ENCODE assay signal across 18 mouse cellular contexts in genomic region chr4:132588512-132588911, GRCm38 (mm10). TPM values are rescaled to one million over a fixed set of nuclear protein-coding genes. Genes with fewer than 3 reads are reported as not detected.
DNase-seq lines count a peak whose midpoint lies in the region; ATAC-seq and TF ChIP-seq lines count a peak whose summit lies in the region.
"Had no signal": no experiment of that assay in that cellular context is flagged by ENCODE, and none has a peak within 500 bp of the region (broad histone marks: within the 10 kb centered on the region; RNA-seq: fewer than 3 reads in every experiment).

No protein-coding gene starts in this region.

- peak; percentile 11 for DNase-seq in lung, embryonic 14.5 days
- DNase-seq in lung, adult 18-20 months, result no peak
- DNase-seq in Patski (ENCODE audit: low read depth, low spot score), result peak; percentile 47
- peak; percentile 76 for DNase-seq in induced T-regulatory cell, adult 2 months (ENCODE audit: low read depth)
- peak; percentile 74 for DNase-seq in splenic B cell, adult 2 months (ENCODE audit: low read depth, low spot score)
- DNase-seq in limb, embryonic 10.5 days (ENCODE audit: low spot score), result no peak
- DNase-seq in heart, adult 2 months, result no peak
- DNase-seq: cerebellum, postnatal 10 days; heart, postnatal 4 days; kidney, postnatal 14 days; right cerebral cortex, postnatal 25 days; thymus, postnatal 25 days had no signal

- CTCF ChIA-PET in Patski (lab: Charles Lee), result no interaction called here

- no peaks in the 10 kb centered on the region for H3K4me1 ChIP-seq in lung, embryonic 14.5 days (ENCODE audit: insufficient read depth)
- H3K4me1 ChIP-seq in intestine, embryonic 16.5 days (ENCODE audit: control insufficient read depth, insufficient read depth, low read length), result no peaks in the 10 kb centered on the region
- H3K4me1 ChIP-seq in limb, embryonic 10.5 days, result no peaks in the 10 kb centered on the region
- H3K4me1 ChIP-seq in heart, adult 2 months (ENCODE audit: control insufficient read depth, insufficient read depth, low read length), result no peaks in the 10 kb centered on the region; the same call in 1 of the 2 replicates
- H3K4me1 ChIP-seq: forebrain, embryonic 12.5 days; stomach, embryonic 15.5 days had no signal

- no peak for TF ChIP-seq EP300 in heart, adult 2 months (IDR thresholded peaks at IDR 0.05; ENCODE audit: insufficient read depth, low read depth, low read length)

- H3K4me2 ChIP-seq in lung, embryonic 14.5 days, result no peak overlapping the region
- no peak overlapping the region for H3K4me2 ChIP-seq in intestine, embryonic 16.5 days (ENCODE audit: low read depth, low read length)
- H3K4me2 ChIP-seq: forebrain, embryonic 12.5 days; liver, embryonic 15.5 days; stomach, embryonic 15.5 days had no signal

- intact Hi-C loops in heart, adult 2 months (cut with DNase I), result no loop called here

- no peaks in the 10 kb centered on the region for H3K27me3 ChIP-seq in lung, embryonic 14.5 days (ENCODE audit: insufficient read depth, low read length)
- H3K27me3 ChIP-seq in Patski, result no peaks in the 10 kb centered on the region
- no peaks in the 10 kb centered on the region for H3K27me3 ChIP-seq in splenic B cell, adult 2 months (ENCODE audit: control insufficient read depth, insufficient read depth, low read length, poor library complexity, severe bottlenecking)
- no peaks in the 10 kb centered on the region for H3K27me3 ChIP-seq in intestine, embryonic 16.5 days (replicated peaks; ENCODE audit: control insufficient read depth, insufficient read depth, low read length)
- H3K27me3 ChIP-seq in limb, embryonic 10.5 days (ENCODE audit: low read depth, poor library complexity, severe bottlenecking), result no peaks in the 10 kb centered on the region
- no peaks in the 10 kb centered on the region for H3K27me3 ChIP-seq in heart, adult 2 months (ENCODE audit: control insufficient read depth, insufficient read depth, low read length)
- H3K27me3 ChIP-seq: forebrain, embryonic 12.5 days; liver, embryonic 15.5 days; stomach, embryonic 15.5 days had no signal

- in situ Hi-C loops in Patski (cut with MboI; ENCODE audit: low pct_unique_long_range_greater_than_20kb), result no loop called here

- H3K9me3 ChIP-seq in lung, embryonic 14.5 days (ENCODE audit: low read depth, low read length), result no peaks in the 10 kb centered on the region
- H3K9me3 ChIP-seq in intestine, embryonic 16.5 days (ENCODE audit: control insufficient read depth, low read length), result no peaks in the 10 kb centered on the region
- H3K9me3 ChIP-seq in limb, embryonic 10.5 days (replicated peaks), result no peaks in the 10 kb centered on the region
- H3K9me3 ChIP-seq: forebrain, embryonic 12.5 days; heart, embryonic 10.5 days; liver, embryonic 15.5 days; stomach, embryonic 15.5 days had no signal

- POLR2A ChIA-PET in Patski (lab: Charles Lee), result no interaction called here

- no peak overlapping the region for H3K4me3 ChIP-seq in lung, embryonic 14.5 days (ENCODE audit: low read depth, low read length)
- H3K4me3 ChIP-seq in intestine, embryonic 16.5 days (ENCODE audit: low read length), result no peak overlapping the region
- H3K4me3 ChIP-seq in limb, embryonic 10.5 days, result no peak overlapping the region
- no peak overlapping the region for H3K4me3 ChIP-seq in heart, adult 2 months
- H3K4me3 ChIP-seq: forebrain, embryonic 12.5 days; heart, embryonic 10.5 days; liver, embryonic 15.5 days; stomach, embryonic 15.5 days had no signal

- no peak overlapping the region for H3K27ac ChIP-seq in lung, embryonic 14.5 days (ENCODE audit: low read depth)
- no peak overlapping the region for H3K27ac ChIP-seq in intestine, embryonic 16.5 days (ENCODE audit: low read length)
- H3K27ac ChIP-seq in limb, embryonic 10.5 days, result no peak overlapping the region
- H3K27ac ChIP-seq in heart, adult 2 months, result no peak overlapping the region
- H3K27ac ChIP-seq: forebrain, embryonic 12.5 days; heart, embryonic 10.5 days; liver, embryonic 15.5 days; stomach, embryonic 15.5 days had no signal

- TF ChIP-seq POLR2A in heart, adult 2 months (IDR thresholded peaks at IDR 0.05; ENCODE audit: insufficient read depth, low read depth, low read length), result no peak

- TF ChIP-seq CTCF in lung, embryonic 14.5 days (IDR thresholded peaks at IDR 0.05; ENCODE audit: low read depth), result no peak
- no peak for TF ChIP-seq CTCF in Patski (IDR thresholded peaks at IDR 0.05)
- TF ChIP-seq CTCF in heart, adult 2 months (IDR thresholded peaks at IDR 0.05), result no peak

- no peak overlapping the region for H3K9ac ChIP-seq in lung, embryonic 14.5 days
- H3K9ac ChIP-seq in intestine, embryonic 16.5 days (ENCODE audit: low read depth, low read length), result no peak overlapping the region
- H3K9ac ChIP-seq in heart, adult 2 months (ENCODE audit: low read depth, low read length), result no peak overlapping the region
- H3K9ac ChIP-seq: forebrain, embryonic 12.5 days; liver, embryonic 15.5 days; stomach, embryonic 15.5 days had no signal

- H3K36me3 ChIP-seq in lung, embryonic 14.5 days (ENCODE audit: insufficient read depth), result no peaks in the 10 kb centered on the region
- H3K36me3 ChIP-seq in splenic B cell, adult 2 months (ENCODE audit: control insufficient read depth, insufficient read depth, low read length, poor library complexity, severe bottlenecking), result no peaks in the 10 kb centered on the region
- no peaks in the 10 kb centered on the region for H3K36me3 ChIP-seq in intestine, embryonic 16.5 days (ENCODE audit: control insufficient read depth, insufficient read depth, low read length)
- H3K36me3 ChIP-seq in limb, embryonic 10.5 days, result no peaks in the 10 kb centered on the region
- no peaks in the 10 kb centered on the region for H3K36me3 ChIP-seq in heart, adult 2 months (ENCODE audit: control insufficient read depth, insufficient read depth, low read length)
- H3K36me3 ChIP-seq: forebrain, embryonic 12.5 days; heart, embryonic 10.5 days; liver, embryonic 15.5 days; stomach, embryonic 15.5 days had no signal

- 69% methylated on average over 3 of the region's 3 CpGs for WGBS in lung, embryonic 14.5 days
- WGBS in intestine, embryonic 16.5 days, result 67% methylated on average over 3 of the region's 3 CpGs
- 82% methylated on average over 3 of the region's 3 CpGs for WGBS in limb, embryonic 10.5 days
- 63% methylated on average over 3 of the region's 3 CpGs for WGBS in heart, adult 2 months

- ATAC-seq in lung, embryonic 14.5 days (ENCODE audit: insufficient read depth), result no peak
- ATAC-seq in Patski, result no peak
- ATAC-seq in intestine, embryonic 16.5 days, result no peak
- ATAC-seq: intestine, postnatal 0 days had no signal

- no peaks in the 10 kb centered on the region for H3K79me2 ChIP-seq in heart, adult 2 months (replicated peaks; ENCODE audit: control insufficient read depth, insufficient read depth, low read length)

RNA-seq across cellular contexts. Expression of gene Ptafr, which starts 24.6 kb away (rescaled TPM):
- 0.83 and 1.1 TPM in 2 replicates for polyA plus RNA-seq in lung, embryonic 14.5 days (2014; fragmentation: Nextera tagmentation; extraction: Ambion mirVana)
- not detected for polyA plus RNA-seq in Patski (2021)
- polyA plus RNA-seq in intestine, embryonic 16.5 days (2015; fragmentation: Nextera tagmentation; extraction: Ambion mirVana), result 1.5 and 1.6 TPM in 2 replicates
- 0.20 and 0.25 TPM in 2 replicates for polyA plus RNA-seq in limb, embryonic 10.5 days (2016; fragmentation: Nextera tagmentation; extraction: Ambion mirVana)
- 1 to 10 TPM; 1.7 to 1.8 TPM for total RNA-seq in heart, adult 2 months (2021)
- polyA plus RNA-seq in heart, adult 2 months (2012; rRNA removed), result 3.1 and 4.4 TPM in 2 replicates

RNA-seq across cellular contexts. Expression of gene Eya3, which starts 50.3 kb away (rescaled TPM):
- 29.5 and 31.6 TPM in 2 replicates for polyA plus RNA-seq in lung, embryonic 14.5 days (2014; fragmentation: Nextera tagmentation; extraction: Ambion mirVana)
- polyA plus RNA-seq in Patski (2021), result 17.6 TPM
- 22.6 and 22.8 TPM in 2 replicates for polyA plus RNA-seq in intestine, embryonic 16.5 days (2015; fragmentation: Nextera tagmentation; extraction: Ambion mirVana)
- 41.9 and 43.0 TPM in 2 replicates for polyA plus RNA-seq in limb, embryonic 10.5 days (2016; fragmentation: Nextera tagmentation; extraction: Ambion mirVana)
- 10 to 100 TPM; 29.8 to 31.8 TPM for total RNA-seq in heart, adult 2 months (2021)
- polyA plus RNA-seq in heart, adult 2 months (2012; rRNA removed), result 26.6 and 41.7 TPM in 2 replicates

RNA-seq across cellular contexts. Expression of gene Dnajc8, which starts 53.2 kb away (rescaled TPM):
- polyA plus RNA-seq in lung, embryonic 14.5 days (2014; fragmentation: Nextera tagmentation; extraction: Ambion mirVana), result 191 TPM in 2 replicates
- 149 TPM for polyA plus RNA-seq in Patski (2021)
- 140 and 150 TPM in 2 replicates for polyA plus RNA-seq in intestine, embryonic 16.5 days (2015; fragmentation: Nextera tagmentation; extraction: Ambion mirVana)
- polyA plus RNA-seq in limb, embryonic 10.5 days (2016; fragmentation: Nextera tagmentation; extraction: Ambion mirVana), result 213 and 229 TPM in 2 replicates
- total RNA-seq in heart, adult 2 months (2021), result 10 to 100 TPM; 53.3 to 58.8 TPM
- 29.1 and 40.0 TPM in 2 replicates for polyA plus RNA-seq in heart, adult 2 months (2012; rRNA removed)

RNA-seq across cellular contexts. Expression of gene Atpif1, which starts 55.1 kb away (rescaled TPM):
- 1,179 and 1,189 TPM in 2 replicates for polyA plus RNA-seq in lung, embryonic 14.5 days (2014; fragmentation: Nextera tagmentation; extraction: Ambion mirVana)
- polyA plus RNA-seq in Patski (2021), result 393 TPM
- polyA plus RNA-seq in intestine, embryonic 16.5 days (2015; fragmentation: Nextera tagmentation; extraction: Ambion mirVana), result 1,346 and 1,379 TPM in 2 replicates
- polyA plus RNA-seq in limb, embryonic 10.5 days (2016; fragmentation: Nextera tagmentation; extraction: Ambion mirVana), result 1,005 and 1,007 TPM in 2 replicates
- total RNA-seq in heart, adult 2 months (2021), result 100 to 1,000 TPM; 287 to 299 TPM
- 146 and 164 TPM in 2 replicates for polyA plus RNA-seq in heart, adult 2 months (2012; rRNA removed)

Comparison
In these comparisons a context has a peak if more than half of its experiments do, and no peak if none do; other contexts are left out.
1. DNase-seq: peak in lung, embryonic 14.5 days (single experiment), Patski (single experiment), induced T-regulatory cell, adult 2 months (single experiment) and splenic B cell, adult 2 months (single experiment); none in lung, adult 18-20 months (0 of 2), limb, embryonic 10.5 days (single experiment) and heart, adult 2 months (0 of 2).